Mouse (Mus musculus) brain, adult 2 months (tissue): ENCODE data around the gene Fbxo27.
A peak's percentile ranks its signal among the peaks of the same experiment; 100 is the strongest.

Source experiments
- DNase-seq: peaks from one replicate; pipeline ENCODE4 v3.0.0; 2011; ENCODE audit warnings: low read depth, low spot score

Fbxo27 gene

GRCm38 (mm10) chr7:28702601-28703143 lies 10.0 kb downstream of the Fbxo27 start:
- no peak for DNase-seq

- DNase-seq = no peak
These were observed 16.8 kb downstream of the Fbxo27 start for GRCm38 (mm10) chr7:28709454-28709853.

GRCm38 (mm10) chr7:28710962-28711361 lies 18.3 kb downstream of the Fbxo27 start:
- DNase-seq = no peak

GRCm38 (mm10) chr7:28714667-28715066 lies 22.0 kb downstream of the Fbxo27 start:
- peak; percentile 71 for DNase-seq

- DNase-seq = no peak
These were observed 22.9 kb downstream of the Fbxo27 start for GRCm38 (mm10) chr7:28715598-28715997.

- DNase-seq = peak; percentile 62
These were observed 24.1 kb downstream of the Fbxo27 start, which contains the start of gene Fbxo17 for GRCm38 (mm10) chr7:28716590-28717281. TSS of gene Fbxo17 (plus strand) at chr7:28716804.

- DNase-seq = no peak
These were observed 25.1 kb downstream of the Fbxo27 start for GRCm38 (mm10) chr7:28717726-28718125.

- DNase-seq = no peak
These were observed 26.5 kb downstream of the Fbxo27 start for GRCm38 (mm10) chr7:28719159-28719558.

GRCm38 (mm10) chr7:28719650-28720049 lies 27.0 kb downstream of the Fbxo27 start:
- no peak for DNase-seq

GRCm38 (mm10) chr7:28720753-28721537 lies 28.3 kb downstream of the Fbxo27 start:
- DNase-seq = peak; percentile 31

- no peak for DNase-seq
These were observed 29.4 kb downstream of the Fbxo27 start for GRCm38 (mm10) chr7:28722079-28722478.

- DNase-seq = no peak
These were observed 32.0 kb downstream of the Fbxo27 start for GRCm38 (mm10) chr7:28724613-28725012.

GRCm38 (mm10) chr7:28726600-28726999 lies 34.0 kb downstream of the Fbxo27 start:
- DNase-seq = peak; percentile 95

- DNase-seq = peak; percentile 79
These were observed 35.1 kb downstream of the Fbxo27 start for GRCm38 (mm10) chr7:28727649-28728340.

GRCm38 (mm10) chr7:28732341-28733142 lies 39.9 kb downstream of the Fbxo27 start:
- DNase-seq = peak; percentile 79

- no peak for DNase-seq
These were observed 40.6 kb downstream of the Fbxo27 start for GRCm38 (mm10) chr7:28733211-28733610.

GRCm38 (mm10) chr7:28735701-28736100 lies 43.1 kb downstream of the Fbxo27 start:
- no peak for DNase-seq

GRCm38 (mm10) chr7:28739829-28740228 lies 47.2 kb downstream of the Fbxo27 start:
- DNase-seq = no peak

- DNase-seq = no peak
These were observed 48.3 kb downstream of the Fbxo27 start for GRCm38 (mm10) chr7:28740949-28741348.

- peak; percentile 9 for DNase-seq
These were observed 48.7 kb downstream of the Fbxo27 start for GRCm38 (mm10) chr7:28741368-28741708.

GRCm38 (mm10) chr7:28741709-28742438 lies 49.2 kb downstream of the Fbxo27 start, which contains the start of the genes Mrps12 and Sars2:
TSS of gene Mrps12 (minus strand) at chr7:28741820.
TSS of gene Sars2 (plus strand) at chr7:28741992.
- peak; percentile 99 for DNase-seq
